Mouse (Mus musculus) heart, postnatal 0 days (tissue): Measurements from ENCODE around the gene Dgat2.

Experiments
- CTCF ChIP-seq: IDR thresholded peaks from 2 replicates; pipeline ENCODE4 v1.5.1; 2016; ENCODE audit warnings: antibody characterized with exemption, control low read depth, low read depth
- EP300 ChIP-seq: IDR thresholded peaks from 2 replicates; pipeline ENCODE4 v1.6.1; 2016; ENCODE audit warnings: antibody characterized with exemption, low read depth

- TF ChIP-seq EP300 = no peak
- no peak for TF ChIP-seq CTCF
These were observed 21.0 kb downstream of the Dgat2 start for GRCm38 (mm10) chr7:99161529-99161928.
